Mouse (Mus musculus): ENCODE data around the gene Fgf22. TPM values are rescaled to one million over a fixed set of nuclear protein-coding genes. Genes with fewer than 3 reads are reported as not detected.
A peak's percentile ranks its signal among the peaks of the same experiment; 100 is the strongest.

Gene Fgf22
- polyA plus RNA-seq, 1 experiment: 11.1 TPM

GRCm38 (mm10) chr10:79780664-79781015 lies 25.8 kb downstream of the Fgf22 start:
- WGBS: under 1% methylated on average over 13 of the region's 13 CpGs
- Histone ChIP-seq H3K4me1 (ENCODE audit: control insufficient read depth, insufficient read depth, low read length) (peaks cover 10% of the 10 kb centered on the region), H3K27me3 (ENCODE audit: control insufficient read depth, insufficient read depth, low read length) (no peaks in the 10 kb centered on the region), H3K27ac (ENCODE audit: insufficient read depth, low read length) (no peak overlapping the region), H3K4me3 (replicated peaks; ENCODE audit: insufficient read depth, low read depth, low read length) (peak overlapping the region; percentile 72)
- DNase-seq: no peak
- TF ChIP-seq CTCF (IDR thresholded peaks at IDR 0.05; ENCODE audit: borderline replicate concordance, insufficient read depth, low read depth, low read length) (no peak), POLR2A (IDR thresholded peaks at IDR 0.05; ENCODE audit: borderline replicate concordance, insufficient read depth, low read length) (no peak)

GRCm38 (mm10) chr10:79781139-79781538 lies 26.3 kb downstream of the Fgf22 start:
- Histone ChIP-seq H3K4me1 (ENCODE audit: control insufficient read depth, insufficient read depth, low read length) (peaks cover 10% of the 10 kb centered on the region), H3K27ac (ENCODE audit: insufficient read depth, low read length) (no peak overlapping the region), H3K27me3 (ENCODE audit: control insufficient read depth, insufficient read depth, low read length) (no peaks in the 10 kb centered on the region), H3K4me3 (replicated peaks; ENCODE audit: insufficient read depth, low read depth, low read length) (peak overlapping the region; percentile 72)
- 34% methylated on average over 21 of the region's 21 CpGs for WGBS
- no peak for TF ChIP-seq CTCF (IDR thresholded peaks at IDR 0.05; ENCODE audit: borderline replicate concordance, insufficient read depth, low read depth, low read length)
- no peak for TF ChIP-seq POLR2A (IDR thresholded peaks at IDR 0.05; ENCODE audit: borderline replicate concordance, insufficient read depth, low read length)
- DNase-seq: no peak

GRCm38 (mm10) chr10:79781956-79782355 lies 27.1 kb downstream of the Fgf22 start:
- Histone ChIP-seq H3K4me3 (replicated peaks; ENCODE audit: insufficient read depth, low read depth, low read length) (no peak overlapping the region), H3K4me1 (ENCODE audit: control insufficient read depth, insufficient read depth, low read length) (peaks cover 10% of the 10 kb centered on the region), H3K27ac (ENCODE audit: insufficient read depth, low read length) (no peak overlapping the region), H3K27me3 (ENCODE audit: control insufficient read depth, insufficient read depth, low read length) (no peaks in the 10 kb centered on the region)
- TF ChIP-seq POLR2A (IDR thresholded peaks at IDR 0.05; ENCODE audit: borderline replicate concordance, insufficient read depth, low read length): no peak
- TF ChIP-seq CTCF (IDR thresholded peaks at IDR 0.05; ENCODE audit: borderline replicate concordance, insufficient read depth, low read depth, low read length): no peak
- no peak for DNase-seq
- 76% methylated on average over 5 of the region's 5 CpGs for WGBS

- Histone ChIP-seq H3K4me1 (ENCODE audit: control insufficient read depth, insufficient read depth, low read length) (peaks cover 10% of the 10 kb centered on the region), H3K4me3 (replicated peaks; ENCODE audit: insufficient read depth, low read depth, low read length) (no peak overlapping the region), H3K27me3 (ENCODE audit: control insufficient read depth, insufficient read depth, low read length) (no peaks in the 10 kb centered on the region), H3K27ac (ENCODE audit: insufficient read depth, low read length) (no peak overlapping the region)
- no peak for DNase-seq
- 78% methylated on average over 7 of the region's 7 CpGs for WGBS
- TF ChIP-seq CTCF (IDR thresholded peaks at IDR 0.05; ENCODE audit: borderline replicate concordance, insufficient read depth, low read depth, low read length): no peak
- no peak for TF ChIP-seq POLR2A (IDR thresholded peaks at IDR 0.05; ENCODE audit: borderline replicate concordance, insufficient read depth, low read length)
Observed at GRCm38 (mm10) chr10:79783050-79783449, 28.2 kb downstream of the Fgf22 start.

GRCm38 (mm10) chr10:79783920-79784800 lies 29.3 kb downstream of the Fgf22 start:
- Histone ChIP-seq H3K4me3 (replicated peaks; ENCODE audit: insufficient read depth, low read depth, low read length) (no peak overlapping the region), H3K4me1 (ENCODE audit: control insufficient read depth, insufficient read depth, low read length) (peaks cover 10% of the 10 kb centered on the region), H3K27me3 (ENCODE audit: control insufficient read depth, insufficient read depth, low read length) (no peaks in the 10 kb centered on the region), H3K27ac (ENCODE audit: insufficient read depth, low read length) (no peak overlapping the region)
- no peak for DNase-seq
- TF ChIP-seq POLR2A (IDR thresholded peaks at IDR 0.05; ENCODE audit: borderline replicate concordance, insufficient read depth, low read length) (no peak), CTCF (IDR thresholded peaks at IDR 0.05; ENCODE audit: borderline replicate concordance, insufficient read depth, low read depth, low read length) (peak; percentile 51; the same call in 1 of the 2 replicates)
- WGBS: 25% methylated on average over 27 of the region's 27 CpGs

GRCm38 (mm10) chr10:79788386-79789158 lies 33.7 kb downstream of the Fgf22 start:
- 29% methylated on average over 7 of the region's 7 CpGs for WGBS
- peaks cover 10% of the 10 kb centered on the region for H3K4me1 ChIP-seq (ENCODE audit: control insufficient read depth, insufficient read depth, low read length)
- DNase-seq: peak; percentile 70 to 84
- TF ChIP-seq POLR2A (IDR thresholded peaks at IDR 0.05; ENCODE audit: borderline replicate concordance, insufficient read depth, low read length) (no peak), CTCF (IDR thresholded peaks at IDR 0.05; ENCODE audit: borderline replicate concordance, insufficient read depth, low read depth, low read length) (peak; percentile 78)
- H3K27ac ChIP-seq (ENCODE audit: insufficient read depth, low read length): no peak overlapping the region
- no peaks in the 10 kb centered on the region for H3K27me3 ChIP-seq (ENCODE audit: control insufficient read depth, insufficient read depth, low read length)
- H3K4me3 ChIP-seq (replicated peaks; ENCODE audit: insufficient read depth, low read depth, low read length): no peak overlapping the region

GRCm38 (mm10) chr10:79789581-79789980 lies 34.7 kb downstream of the Fgf22 start:
- no peaks in the 10 kb centered on the region for H3K27me3 ChIP-seq (ENCODE audit: control insufficient read depth, insufficient read depth, low read length)
- H3K4me1 ChIP-seq (ENCODE audit: control insufficient read depth, insufficient read depth, low read length): peaks cover 6% of the 10 kb centered on the region; the same call in 1 of the 2 replicates
- DNase-seq: no peak
- H3K4me3 ChIP-seq (replicated peaks; ENCODE audit: insufficient read depth, low read depth, low read length): no peak overlapping the region
- WGBS: 67% methylated on average over 2 of the region's 2 CpGs
- H3K27ac ChIP-seq (ENCODE audit: insufficient read depth, low read length): no peak overlapping the region
- TF ChIP-seq CTCF (IDR thresholded peaks at IDR 0.05; ENCODE audit: borderline replicate concordance, insufficient read depth, low read depth, low read length) (no peak), POLR2A (IDR thresholded peaks at IDR 0.05; ENCODE audit: borderline replicate concordance, insufficient read depth, low read length) (no peak)

All from cerebellum, adult 2 months (tissue).